Mouse (Mus musculus): ENCODE measurements around the gene Nus1.

Nus1 gene

GRCm38 (mm10) chr10:52417998-52418860, 882 bp downstream of the Nus1 start:
- DNase-seq = peak in 1 of 2 experiments; percentile 36

- no peak for DNase-seq
These were observed 1.6 kb downstream of the Nus1 start for GRCm38 (mm10) chr10:52418931-52419330.

GRCm38 (mm10) chr10:52419402-52419801, 2.1 kb downstream of the Nus1 start:
- DNase-seq = no peak

GRCm38 (mm10) chr10:52420526-52420925, 3.2 kb downstream of the Nus1 start:
- DNase-seq = no peak

GRCm38 (mm10) chr10:52421716-52422115, 4.4 kb downstream of the Nus1 start:
- no peak for DNase-seq

- DNase-seq = no peak
These were observed 5.8 kb downstream of the Nus1 start for GRCm38 (mm10) chr10:52423097-52423496.

GRCm38 (mm10) chr10:52426314-52426980, 9.1 kb downstream of the Nus1 start:
- DNase-seq = no peak

GRCm38 (mm10) chr10:52427634-52428415, 10.5 kb downstream of the Nus1 start:
- no peak for DNase-seq

- no peak for DNase-seq
These were observed 13.6 kb downstream of the Nus1 start for GRCm38 (mm10) chr10:52430953-52431352.

- DNase-seq = no peak
These were observed 17.5 kb downstream of the Nus1 start for GRCm38 (mm10) chr10:52434836-52435235.

GRCm38 (mm10) chr10:52460614-52461013, 43.3 kb downstream of the Nus1 start:
- no peak for DNase-seq

GRCm38 (mm10) chr10:52463941-52464739, 46.8 kb downstream of the Nus1 start:
- no peak for DNase-seq

- no peak for DNase-seq
These were observed 54.2 kb downstream of the Nus1 start for GRCm38 (mm10) chr10:52471520-52471919.

Measured in thymus, adult 18-20 months (tissue).